Mouse (Mus musculus) MEL (cell line): Measurements from ENCODE around the gene Tsen15. TPM values are rescaled to one million over a fixed set of nuclear protein-coding genes. Genes with fewer than 3 reads are reported as not detected.

ENCODE experiments used
- DNase-seq: peaks from one replicate; pipeline ENCODE4 v3.0.0; 2011; ENCODE audit warnings: low read depth, low spot score
- H3K27ac ChIP-seq: 2 replicates; pipeline ENCODE4 v1.5.1; 2012; ENCODE audit warnings: low read depth, mild to moderate bottlenecking, control low read depth, low read length, moderate library complexity; ENCODE audit not compliant: control insufficient read depth
- H3K27me3 ChIP-seq, 2 experiments: fragments of 150-350 bp in 1 of 2; sonication (generic) in 1 of 2; 2 replicates each; pipeline ENCODE4 v1.6.1; 2012; ENCODE audit warnings: low read length in 2 of 2, mild to moderate bottlenecking in 2 of 2, improper control_type of control experiment in 1 of 2, moderate library complexity in 1 of 2; ENCODE audit not compliant: insufficient read depth in 2 of 2, control insufficient read depth in 1 of 2
- H3K36me3 ChIP-seq, 2 experiments: 2 replicates each; pipeline ENCODE4 v1.6.1; 2012 to 2014; ENCODE audit warnings: low read length in 2 of 2, improper control_type of control experiment in 1 of 2, inconsistent platforms in 1 of 2, mild to moderate bottlenecking in 1 of 2; ENCODE audit not compliant: insufficient read depth in 2 of 2, control insufficient read depth in 1 of 2
- H3K4me1 ChIP-seq, 2 experiments: fragments of 150-350 bp in 1 of 2; sonication (generic) in 1 of 2; 2 replicates each; pipeline ENCODE4 v1.6.1; 2012; ENCODE audit warnings: low read length in 2 of 2, improper control_type of control experiment in 1 of 2, mild to moderate bottlenecking in 1 of 2; ENCODE audit not compliant: insufficient read depth in 2 of 2, control insufficient read depth in 1 of 2
- H3K4me3 ChIP-seq, 2 experiments: fragments of 150-350 bp in 1 of 2; sonication (generic) in 1 of 2; 2 replicates each; pipeline ENCODE4 v1.5.1; 2012; ENCODE audit warnings: low read depth in 2 of 2, low read length in 2 of 2, mild to moderate bottlenecking in 2 of 2, moderate library complexity in 2 of 2, control low read depth in 1 of 2, improper control_type of control experiment in 1 of 2; ENCODE audit not compliant: control insufficient read depth in 1 of 2, insufficient read depth in 1 of 2
- H3K79me2 ChIP-seq: 2 replicates; pipeline ENCODE4 v1.6.1; 2012; ENCODE audit warnings: mild to moderate bottlenecking, low read length, moderate library complexity; ENCODE audit not compliant: control insufficient read depth, poor library complexity, insufficient read depth
- H3K9ac ChIP-seq: 2 replicates; pipeline ENCODE4 v1.6.1; 2012; ENCODE audit warnings: low read depth, mild to moderate bottlenecking, control low read depth, low read length, moderate library complexity; ENCODE audit not compliant: control insufficient read depth, poor library complexity, severe bottlenecking
- H3K9me3 ChIP-seq: fragments of 150-350 bp; sonication (generic); replicated peaks from 2 replicates; pipeline ENCODE4 v1.6.1; 2012; ENCODE audit warnings: mild to moderate bottlenecking, low read length, improper control_type of control experiment, moderate library complexity; ENCODE audit not compliant: insufficient read depth
- BHLHE40 ChIP-seq: IDR thresholded peaks from 2 replicates; pipeline ENCODE4 v1.6.1; 2012; ENCODE audit warnings: low read depth, mild to moderate bottlenecking, inconsistent platforms, low read length, improper control_type of control experiment, borderline replicate concordance
- ETS1 ChIP-seq: IDR thresholded peaks from 2 replicates; pipeline ENCODE4 v1.6.1; 2012; ENCODE audit warnings: low read depth, mild to moderate bottlenecking, inconsistent platforms, low read length, improper control_type of control experiment, moderate library complexity
- GATA1 ChIP-seq: IDR thresholded peaks from 2 replicates; pipeline ENCODE4 v1.6.1; 2011; ENCODE audit warnings: low read depth, low read length, improper control_type of control experiment
- HCFC1 ChIP-seq: IDR thresholded peaks from 2 replicates; pipeline ENCODE4 v1.6.1; 2012; ENCODE audit warnings: low read depth, mild to moderate bottlenecking, inconsistent platforms, low read length, improper control_type of control experiment, moderate library complexity
- JUND ChIP-seq: IDR thresholded peaks from 2 replicates; pipeline ENCODE4 v1.6.1; 2011; ENCODE audit warnings: low read depth, mild to moderate bottlenecking, improper control_type of control experiment, low read length
- KAT2A ChIP-seq: conservative IDR thresholded peaks from 2 replicates; pipeline ENCODE4 v1.6.1; 2012; ENCODE audit warnings: low read depth, low read length, improper control_type of control experiment, inconsistent platforms
- MAZ ChIP-seq: IDR thresholded peaks from 2 replicates; pipeline ENCODE4 v1.6.1; 2012; ENCODE audit warnings: low read depth, mild to moderate bottlenecking, inconsistent platforms, low read length, improper control_type of control experiment
- MEF2A ChIP-seq: IDR thresholded peaks from 2 replicates; pipeline ENCODE4 v1.6.1; 2014; ENCODE audit warnings: low read depth, mild to moderate bottlenecking, inconsistent platforms, low read length, improper control_type of control experiment; ENCODE audit not compliant: poor library complexity, insufficient replicate concordance, severe bottlenecking; ENCODE audit errors: extremely low read depth
- MYB ChIP-seq: IDR thresholded peaks from 2 replicates; pipeline ENCODE4 v1.6.1; 2011; ENCODE audit warnings: mild to moderate bottlenecking, low read depth, low read length, improper control_type of control experiment
- MYC ChIP-seq: IDR thresholded peaks from 2 replicates; pipeline ENCODE4 v1.6.1; 2011; ENCODE audit warnings: low read depth, mild to moderate bottlenecking, low read length, improper control_type of control experiment, moderate library complexity
- NELFE ChIP-seq: IDR thresholded peaks from 2 replicates; pipeline ENCODE4 v1.6.1; 2011; ENCODE audit warnings: low read depth, low read length, improper control_type of control experiment
- POLR2A ChIP-seq, 2 experiments: IDR thresholded peaks; 2 replicates each; pipeline ENCODE4 v1.6.1; 2011 to 2012; ENCODE audit warnings: low read length in 2 of 2, mild to moderate bottlenecking in 2 of 2, control low read depth in 1 of 2, improper control_type of control experiment in 1 of 2, low read depth in 1 of 2, moderate library complexity in 1 of 2; ENCODE audit not compliant: control insufficient read depth in 1 of 2, insufficient read depth in 1 of 2, poor library complexity in 1 of 2
- RCOR1 ChIP-seq: IDR thresholded peaks from 2 replicates; pipeline ENCODE4 v1.6.1; 2012; ENCODE audit warnings: low read depth, mild to moderate bottlenecking, inconsistent platforms, low read length, improper control_type of control experiment
- SIN3A ChIP-seq: IDR thresholded peaks from 2 replicates; pipeline ENCODE4 v1.6.1; 2012; ENCODE audit warnings: low read length, improper control_type of control experiment, inconsistent platforms
- SMC3 ChIP-seq: IDR thresholded peaks from 2 replicates; pipeline ENCODE4 v1.6.1; 2011; ENCODE audit warnings: low read depth, low read length, improper control_type of control experiment
- TBP ChIP-seq: IDR thresholded peaks from 2 replicates; pipeline ENCODE4 v1.8.0; 2011; ENCODE audit warnings: low read depth, low read length, improper control_type of control experiment
- TCF12 ChIP-seq: IDR thresholded peaks from 2 replicates; pipeline ENCODE4 v1.6.1; 2014; ENCODE audit warnings: low read depth, mild to moderate bottlenecking, inconsistent platforms, low read length, improper control_type of control experiment, moderate library complexity
- ZMIZ1 ChIP-seq: IDR thresholded peaks from 2 replicates; pipeline ENCODE4 v1.6.1; 2012; ENCODE audit warnings: low read depth, mild to moderate bottlenecking, inconsistent platforms, low read length, improper control_type of control experiment, moderate library complexity
- polyA plus RNA-seq, 2 experiments: library from polyadenylated mRNA; stranded (reverse) in 1 of 2; unstranded in 1 of 2; fragments of >175 nt in 1 of 2; fragments of >200 nt in 1 of 2; gene quantifications; 2 replicates each; pipeline versions ENCODE4 v1.2.1 to v1.2.4; 2012; ENCODE audit warnings: low replicate concordance in 2 of 2, low read depth in 1 of 2; ENCODE audit not compliant: insufficient read length in 2 of 2, insufficient read depth in 1 of 2, missing spikeins in 1 of 2
- total RNA-seq: library from RNA; depleted of rRNA; stranded (reverse); fragments of 300-350 nt; gene quantifications from 2 replicates; pipeline ENCODE4 v1.2.3, GENCODE M21; 2012

Gene Tsen15
- total and polyA plus RNA-seq, 3 experiments, result 66.8 to 194 (median 68.3) TPM

DNA sequence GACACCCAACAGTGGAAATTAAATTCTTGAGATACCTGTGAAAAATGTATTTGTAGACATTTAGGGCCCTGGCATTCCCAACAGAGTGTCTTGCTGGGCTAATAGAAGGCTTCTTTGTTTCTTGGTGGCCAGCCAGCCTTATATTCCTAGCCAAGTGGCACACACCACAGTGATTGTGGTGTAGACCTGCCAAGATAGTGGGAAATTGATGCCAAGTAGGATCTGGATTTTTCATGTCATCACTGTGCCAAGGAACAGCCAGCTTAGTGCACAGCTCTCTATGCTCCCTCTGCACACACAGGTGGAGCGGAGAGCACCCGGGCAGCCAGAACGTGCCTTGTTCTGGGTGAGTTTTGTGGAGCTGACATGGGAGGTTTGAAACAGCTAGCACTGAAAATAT is 24.2 kb upstream of the Tsen15 start:
- Histone ChIP-seq H3K36me3 (no peaks in the 10 kb centered on the region), H3K27ac (no peak overlapping the region), H3K9ac (no peak overlapping the region), H3K4me3 (no peak overlapping the region), H3K9me3 (no peaks in the 10 kb centered on the region), H3K4me1 (no peaks in the 10 kb centered on the region), H3K27me3 (peaks cover 0 to 2% of the 10 kb centered on the region in 2 experiments; a peak in 1 of 4 replicates), H3K79me2 (no peaks in the 10 kb centered on the region)
- TF ChIP-seq JUND, result no peak
- TF ChIP-seq ETS1, result no peak
- no peak for TF ChIP-seq ZMIZ1
- no peak for TF ChIP-seq MYC
- TF ChIP-seq MEF2A, result no peak
- TF ChIP-seq TBP, result no peak
- TF ChIP-seq TCF12, result no peak
- no peak for TF ChIP-seq MYB
- no peak for DNase-seq

DNA sequence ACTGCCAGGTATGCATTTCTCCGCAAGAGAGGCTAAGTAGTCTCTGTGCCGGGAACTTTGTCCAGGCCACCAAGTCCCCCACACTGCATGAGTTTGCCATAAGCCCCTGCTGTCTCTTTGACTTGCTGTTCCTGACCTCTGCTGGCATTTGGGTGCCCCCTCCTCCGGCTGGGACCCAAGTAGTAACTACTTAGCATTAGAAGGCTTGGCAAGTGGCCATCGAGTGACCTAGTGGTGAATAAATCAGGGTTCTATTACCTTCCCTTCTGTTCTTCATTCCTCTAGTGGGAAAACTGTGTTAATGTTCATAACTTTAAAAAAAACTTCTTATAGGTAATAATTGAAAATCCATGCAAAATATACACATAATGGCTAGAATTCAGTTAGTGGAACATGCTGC is 22.9 kb upstream of the Tsen15 start:
- Histone ChIP-seq H3K36me3 (no peaks in the 10 kb centered on the region), H3K4me1 (no peaks in the 10 kb centered on the region), H3K79me2 (no peaks in the 10 kb centered on the region), H3K9ac (no peak overlapping the region), H3K27me3 (0 out of 4 replicates have a peak, but pooled peaks cover 0 to 2% of the 10 kb centered on the region in 2 experiments), H3K27ac (no peak overlapping the region), H3K9me3 (no peaks in the 10 kb centered on the region), H3K4me3 (no peak overlapping the region)
- TF ChIP-seq TCF12 (no peak), NELFE (no peak), POLR2A (IDR thresholded peaks at IDR 0.05; ENCODE audit: control insufficient read depth in 1 of 2, insufficient read depth in 1 of 2, low read depth in 1 of 2, low read length in 2 of 2, poor library complexity in 1 of 2) (no peak), MAZ (no peak), SMC3 (no peak), SIN3A (no peak), GATA1 (no peak), RCOR1 (no peak), BHLHE40 (no peak), HCFC1 (no peak), KAT2A (no peak), MYB (no peak)
- DNase-seq, result no peak
